Mouse (Mus musculus) layer of hippocampus, adult 2 months (tissue): Measurements from ENCODE around the gene Spx. TPM values are rescaled to one million over a fixed set of nuclear protein-coding genes. Genes with fewer than 3 reads are reported as not detected.

Experiments
- DNase-seq, 2 experiments: peaks; one replicate each; pipeline ENCODE4 v3.0.0; 2022; ENCODE audit warnings: low spot score in 2 of 2
- H3K27ac ChIP-seq: fragments of 200-600 bp; 2 replicates; pipeline ENCODE4 v1.8.1; 2022
- H3K4me3 ChIP-seq: fragments of 200-600 bp; 2 replicates; pipeline ENCODE4 v1.8.1; 2022; ENCODE audit warnings: mild to moderate bottlenecking
- CTCF ChIP-seq: fragments of 200-600 bp; conservative IDR thresholded peaks from 2 replicates; pipeline ENCODE4 v1.8.1; 2022; ENCODE audit warnings: antibody characterized with exemption, mild to moderate bottlenecking, moderate library complexity
- total RNA-seq, 2 experiments: library from RNA; stranded (reverse); gene quantifications; 2 replicates each; pipeline ENCODE4 v1.2.3; 2021

The Spx gene
- total RNA-seq, 2 experiments from 2014 or later, result 1.2 to 2.9 TPM

DNA sequence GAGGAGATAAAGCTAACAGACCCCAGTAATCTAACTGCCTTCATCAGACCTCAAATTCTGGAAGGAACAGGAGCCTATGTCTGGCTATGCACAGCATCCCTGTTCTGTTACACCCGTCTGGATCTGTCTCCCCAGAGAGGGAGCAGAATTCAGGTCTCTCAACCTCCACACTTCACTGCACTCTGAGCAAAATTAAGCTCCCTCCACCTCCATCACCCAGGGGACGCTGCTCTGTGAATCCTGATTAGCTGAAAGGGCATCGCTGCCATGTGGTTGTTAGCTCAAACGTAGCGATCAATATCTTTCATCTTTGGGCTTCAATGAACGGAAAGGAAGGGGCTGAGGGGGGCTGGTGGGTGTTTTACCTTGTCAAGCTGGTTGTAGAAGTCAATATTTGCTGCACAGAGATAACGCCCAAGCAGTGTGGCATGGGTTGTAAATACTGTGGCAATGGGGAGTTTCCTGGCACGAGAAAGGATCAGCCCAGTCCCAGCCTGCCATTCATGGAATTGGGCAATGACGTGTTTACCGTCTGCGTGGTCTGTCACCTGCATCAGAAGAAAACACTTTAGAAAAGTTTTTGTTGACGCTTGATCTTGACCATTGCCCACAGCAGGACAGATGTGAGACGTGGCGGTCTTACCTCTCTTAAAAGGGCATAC lies 45.9 kb downstream of the Spx start:
- no peak overlapping the region for H3K27ac ChIP-seq
- TF ChIP-seq CTCF, result no peak
- DNase-seq, result no peak
- no peak overlapping the region for H3K4me3 ChIP-seq

DNA sequence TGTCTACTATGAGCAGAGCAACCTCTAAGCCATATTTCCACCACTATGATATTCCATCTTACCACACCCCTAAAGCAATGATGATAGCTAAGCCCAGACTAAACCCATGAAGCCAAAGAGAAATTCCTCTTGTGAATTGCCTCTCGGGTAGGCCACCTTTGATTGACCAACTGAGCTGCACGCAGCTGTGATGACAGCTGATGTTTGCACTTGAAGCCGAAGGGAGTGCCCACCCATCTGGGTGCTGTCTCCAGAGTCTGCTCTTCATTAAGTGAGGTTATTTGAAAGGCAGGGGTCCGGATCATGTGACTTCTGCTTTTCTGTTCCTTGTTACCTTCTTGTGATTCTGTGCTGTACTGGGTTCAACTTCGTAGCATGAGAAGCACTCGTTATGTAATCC lies 49.0 kb downstream of the Spx start:
- TF ChIP-seq CTCF, result no peak
- DNase-seq, result no peak
- no peak overlapping the region for H3K4me3 ChIP-seq
- H3K27ac ChIP-seq, result no peak overlapping the region

Other genes with a start within 250 kb of the Spx start
- gene Slco1a6, start 204.9 kb upstream of the Spx start, total RNA-seq, result not detected
- gene Iapp, start 115.0 kb upstream of the Spx start, total RNA-seq, result not detected
- gene Slco1a5, start 90.5 kb upstream of the Spx start, total RNA-seq, result not detected
- 10 to 100 TPM; 12.8 to 15.7 TPM for gene Pyroxd1, start 67.8 kb upstream of the Spx start, total RNA-seq
- 10 to 100 TPM; 26.7 to 26.9 TPM for gene Recql, start 26.4 kb upstream of the Spx start, total RNA-seq
- gene Golt1b, start 26.2 kb upstream of the Spx start, total RNA-seq, result 10 to 100 TPM; 28.6 TPM
- under 1 TPM; 0.12 to 0.13 TPM for gene Gys2, start 59.7 kb downstream of the Spx start, total RNA-seq
- gene Ldhb, start 94.5 kb downstream of the Spx start, total RNA-seq, result 100 to 1,000 TPM; 540 to 581 TPM
- gene Kcnj8, start 158.2 kb downstream of the Spx start, total RNA-seq, result 1 to 10 TPM; 1.7 to 2.3 TPM